Mouse (Mus musculus) hindbrain, embryonic 10.5 days (tissue): ENCODE measurements around the gene Rhbdf2. TPM values are rescaled to one million over a fixed set of nuclear protein-coding genes. Genes with fewer than 3 reads are reported as not detected.
"Not testable (repeated sequence)": the region's sequence is repeated elsewhere in the genome, so short reads cannot be mapped to it uniquely, and the experiment has no call there.

Experiments
- DNase-seq: peaks from one replicate; pipeline ENCODE4 v3.0.0-alpha.2; 2017; ENCODE audit warnings: low spot score
- H3K27ac ChIP-seq: fragments of 300-500 bp; sonication (generic); 2 replicates; pipeline ENCODE4 v1.5.1; 2016; ENCODE audit warnings: mild to moderate bottlenecking, moderate library complexity
- H3K27me3 ChIP-seq: fragments of 300-500 bp; sonication (generic); 2 replicates; pipeline ENCODE4 v1.6.1; 2016; ENCODE audit warnings: mild to moderate bottlenecking; ENCODE audit not compliant: poor library complexity, insufficient read depth, severe bottlenecking
- H3K36me3 ChIP-seq: fragments of 300-500 bp; sonication (generic); 2 replicates; pipeline ENCODE4 v1.6.1; 2016; ENCODE audit warnings: mild to moderate bottlenecking, moderate library complexity
- H3K4me1 ChIP-seq: fragments of 300-500 bp; sonication (generic); replicated peaks from 2 replicates; pipeline ENCODE4 v1.6.1; 2016; ENCODE audit warnings: mild to moderate bottlenecking
- H3K4me3 ChIP-seq: fragments of 300-500 bp; sonication (generic); 2 replicates; pipeline ENCODE4 v1.5.1; 2016; ENCODE audit warnings: mild to moderate bottlenecking, moderate library complexity
- H3K9me3 ChIP-seq: fragments of 300-500 bp; sonication (generic); 2 replicates; pipeline ENCODE4 v1.6.1; 2016; ENCODE audit warnings: mild to moderate bottlenecking, moderate library complexity
- WGBS: fragments of 180-500 bp; shearing (Covaris S2); methylation state at CpG from one replicate; pipeline ENCODE4 v1.1.7; 2016; 5-methylcytosine and 5-hydroxymethylcytosine counted together
- polyA plus RNA-seq: library from polyadenylated mRNA; unstranded; fragments of >200 nt; fragmentation: Nextera tagmentation; extraction: Ambion mirVana; gene quantifications from 2 replicates; pipeline ENCODE4 v1.2.1, GENCODE M21; 2016

Rhbdf2 gene
- polyA plus RNA-seq, 1 experiment from 2014 or later: 3.8 TPM

DNA sequence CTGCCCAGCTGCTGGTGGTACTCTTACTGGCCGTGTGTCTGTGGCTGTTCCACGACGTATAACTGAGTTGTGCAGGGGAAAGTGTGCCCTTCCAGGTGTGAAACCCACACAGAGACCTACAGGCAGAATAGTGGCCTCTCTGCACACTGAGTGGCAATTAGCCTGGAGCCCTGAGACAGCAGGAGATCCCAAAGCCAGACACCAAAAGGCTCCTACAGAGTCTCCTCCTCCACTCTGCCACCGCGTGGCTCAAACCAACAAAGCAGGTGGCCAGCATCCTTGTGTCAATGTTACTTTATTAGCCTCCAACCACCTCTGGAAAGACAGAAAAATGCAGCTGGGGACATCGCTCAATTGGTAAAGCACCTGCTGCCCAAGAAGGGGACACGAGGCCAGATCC is 42.0 kb upstream of the Rhbdf2 start:
- Histone ChIP-seq H3K27ac (peak overlapping the region; percentile 19), H3K36me3 (peaks cover 11% of the 10 kb centered on the region), H3K27me3 (peaks cover 23% of the 10 kb centered on the region), H3K4me3 (no peak overlapping the region), H3K9me3 (no peaks in the 10 kb centered on the region), H3K4me1 (peaks cover 71% of the 10 kb centered on the region)
- DNase-seq: no peak
- WGBS: 42% methylated on average over 7 of the region's 7 CpGs

GRCm38 (mm10) chr11:116668381-116668825 is 41.6 kb upstream of the Rhbdf2 start:
- Histone ChIP-seq H3K27me3 (peaks cover 26% of the 10 kb centered on the region), H3K36me3 (peaks cover 6% of the 10 kb centered on the region), H3K4me3 (no peak overlapping the region), H3K27ac (peak overlapping the region; percentile 19), H3K9me3 (no peaks in the 10 kb centered on the region), H3K4me1 (peaks cover 71% of the 10 kb centered on the region)
- WGBS: 87% methylated on average over 10 of the region's 10 CpGs
- DNase-seq: no peak

GRCm38 (mm10) chr11:116667930-116668329 is 41.1 kb upstream of the Rhbdf2 start:
- Histone ChIP-seq H3K27ac (no peak overlapping the region), H3K4me1 (peaks cover 71% of the 10 kb centered on the region)
- 91% methylated on average over 8 of the region's 8 CpGs for WGBS

DNA sequence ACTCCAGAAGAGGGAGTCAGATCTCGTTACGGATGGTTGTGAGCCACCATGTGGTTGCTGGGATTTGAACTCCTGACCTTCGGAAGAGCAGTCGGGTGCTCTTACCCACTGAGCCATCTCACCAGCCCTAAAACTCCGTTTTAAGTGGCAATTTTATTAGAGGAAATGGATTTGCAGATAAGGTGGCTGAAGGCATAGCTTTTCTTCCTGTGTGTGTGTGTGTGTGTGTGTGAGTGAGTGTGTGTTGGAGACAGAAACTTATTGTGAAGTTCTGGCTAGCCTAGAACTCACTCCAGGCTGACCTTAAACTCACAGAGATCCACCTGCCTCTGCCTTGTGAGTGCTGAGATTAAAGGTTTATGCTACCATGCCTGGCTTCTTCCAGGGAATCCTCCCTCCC is 40.2 kb upstream of the Rhbdf2 start:
- 84% methylated on average over 5 of the region's 5 CpGs for WGBS
- not testable (repeated sequence) for H3K9me3 ChIP-seq, H3K27ac ChIP-seq, H3K4me3 ChIP-seq, H3K36me3 ChIP-seq, DNase-seq
- Histone ChIP-seq H3K4me1 (peaks cover 71% of the 10 kb centered on the region), H3K27me3 (peaks cover 40% of the 10 kb centered on the region)

More at GRCm38 (mm10) chr11:116667930-116668329, 41.1 kb upstream of the Rhbdf2 start:
- Histone ChIP-seq H3K4me3 (no peak overlapping the region), H3K9me3 (no peaks in the 10 kb centered on the region), H3K27me3 (peaks cover 30% of the 10 kb centered on the region), H3K36me3 (peaks cover 2% of the 10 kb centered on the region)
- DNase-seq: no peak

DNA sequence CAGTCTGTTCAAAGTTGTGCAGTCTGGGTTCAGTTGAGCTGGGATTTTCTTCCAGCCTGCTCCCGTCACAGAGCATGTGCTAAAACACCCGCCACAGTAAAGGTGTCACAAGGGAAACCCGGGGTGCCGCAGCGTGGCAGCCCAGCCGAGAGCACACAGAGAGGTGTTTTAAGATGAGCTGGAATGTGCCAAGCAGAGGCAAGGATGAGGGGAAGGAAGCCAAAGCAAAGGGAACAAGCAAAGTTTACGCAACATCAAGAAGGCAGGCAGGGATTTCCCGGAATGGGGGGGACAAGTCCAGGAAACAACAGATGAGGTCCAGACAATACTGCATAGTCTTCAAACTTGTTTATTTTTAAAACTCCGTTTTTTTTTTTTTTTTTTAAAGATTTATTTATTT is 39.7 kb upstream of the Rhbdf2 start:
- H3K4me3 ChIP-seq: no peak overlapping the region
- peaks cover 75% of the 10 kb centered on the region for H3K4me1 ChIP-seq
- no peaks in the 10 kb centered on the region for H3K36me3 ChIP-seq
- WGBS: 79% methylated on average over 9 of the region's 9 CpGs
- H3K9me3 ChIP-seq: no peaks in the 10 kb centered on the region
- no peak for DNase-seq
- peaks cover 44% of the 10 kb centered on the region for H3K27me3 ChIP-seq
- no peak overlapping the region for H3K27ac ChIP-seq

DNA sequence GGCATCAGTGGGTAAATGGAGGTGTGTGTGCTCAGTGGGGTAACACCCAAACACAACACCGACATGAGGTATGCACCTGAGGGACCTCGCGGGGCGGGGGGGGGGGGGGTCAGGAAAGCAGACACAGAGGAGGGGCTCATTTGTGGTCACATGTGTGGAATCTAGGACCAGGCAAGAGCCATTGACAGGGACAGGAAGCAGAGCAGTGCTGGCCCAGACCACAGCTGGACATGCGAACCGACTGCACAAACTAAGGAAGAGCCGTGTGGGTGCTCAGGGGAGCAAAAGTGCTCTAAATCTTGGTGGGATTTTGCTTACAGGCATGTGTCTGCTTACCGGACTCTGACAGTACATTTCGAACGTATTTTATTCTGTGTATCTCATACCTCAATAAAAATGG is 38.5 kb upstream of the Rhbdf2 start:
- 80% methylated on average over 10 of the region's 10 CpGs for WGBS
- peaks cover 55% of the 10 kb centered on the region for H3K27me3 ChIP-seq
- no peaks in the 10 kb centered on the region for H3K9me3 ChIP-seq
- 0 out of 2 replicates have a peak overlapping the region, but pooled peaks have one; percentile 5 for H3K27ac ChIP-seq
- H3K36me3 ChIP-seq: no peaks in the 10 kb centered on the region
- no peak overlapping the region for H3K4me3 ChIP-seq
- no peak for DNase-seq
- H3K4me1 ChIP-seq: peaks cover 77% of the 10 kb centered on the region

GRCm38 (mm10) chr11:116661948-116662377 is 35.1 kb upstream of the Rhbdf2 start:
- Histone ChIP-seq H3K4me1 (peaks cover 76% of the 10 kb centered on the region), H3K27me3 (peaks cover 54% of the 10 kb centered on the region)

GRCm38 (mm10) chr11:116661291-116661947 is 34.6 kb upstream of the Rhbdf2 start:
- Histone ChIP-seq H3K9me3 (no peaks in the 10 kb centered on the region), H3K36me3 (no peaks in the 10 kb centered on the region), H3K27ac (peak overlapping the region; percentile 79), H3K4me3 (peak overlapping the region; percentile 22), H3K27me3 (peaks cover 60% of the 10 kb centered on the region), H3K4me1 (peaks cover 81% of the 10 kb centered on the region)
- peak; percentile 43 for DNase-seq
- WGBS: 20% methylated on average over 13 of the region's 13 CpGs

More at GRCm38 (mm10) chr11:116661948-116662377, 35.1 kb upstream of the Rhbdf2 start:
- Histone ChIP-seq H3K36me3 (no peaks in the 10 kb centered on the region), H3K9me3 (no peaks in the 10 kb centered on the region), H3K27ac (peak overlapping the region; percentile 79), H3K4me3 (peak overlapping the region; percentile 22; the same call in 1 of the 2 replicates)
- WGBS: 63% methylated on average over 8 of the region's 8 CpGs
- DNase-seq: no peak

- peaks cover 75% of the 10 kb centered on the region for H3K4me1 ChIP-seq
- DNase-seq: no peak
- WGBS: 83% methylated on average over 9 of the region's 9 CpGs
- peaks cover 70% of the 10 kb centered on the region for H3K27me3 ChIP-seq
- H3K4me3 ChIP-seq: no peak overlapping the region
- H3K27ac ChIP-seq: peak overlapping the region; percentile 41; the same call in 1 of the 2 replicates
- H3K36me3 ChIP-seq: no peaks in the 10 kb centered on the region
- no peaks in the 10 kb centered on the region for H3K9me3 ChIP-seq
Observed at GRCm38 (mm10) chr11:116660181-116660580, 33.4 kb upstream of the Rhbdf2 start.

DNA sequence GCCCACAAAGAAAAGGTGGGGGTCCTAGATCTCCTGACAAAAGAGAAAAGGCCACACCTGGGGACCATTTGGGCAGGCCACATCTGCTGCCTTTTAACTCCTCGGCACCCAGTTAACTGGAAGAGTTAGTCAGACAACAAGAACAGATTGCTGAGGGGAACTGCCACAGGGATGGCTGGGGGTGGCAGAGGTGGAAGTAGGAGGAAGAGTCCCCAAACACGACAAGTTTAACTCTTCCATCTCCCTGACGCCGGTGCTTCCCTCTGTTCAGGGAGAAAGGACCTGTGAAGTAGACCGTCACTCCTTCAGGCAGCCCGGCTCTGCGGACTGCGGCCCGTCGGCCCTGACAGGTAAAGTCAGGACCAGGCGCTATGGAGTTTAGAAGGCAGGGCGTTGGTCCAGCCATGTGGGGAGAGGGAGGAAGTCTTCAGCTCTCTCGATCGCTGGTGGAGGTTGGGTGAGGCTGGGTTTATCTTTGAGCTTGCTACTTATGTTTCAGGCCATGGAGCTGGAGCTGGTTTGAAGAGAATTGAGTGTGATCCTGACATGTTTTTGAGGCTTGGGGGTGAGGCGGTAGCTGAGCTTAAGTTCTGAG is 32.3 kb upstream of the Rhbdf2 start:
- 77% methylated on average over 15 of the region's 15 CpGs for WGBS
- Histone ChIP-seq H3K4me1 (peaks cover 73% of the 10 kb centered on the region), H3K27me3 (peaks cover 75% of the 10 kb centered on the region), H3K36me3 (no peaks in the 10 kb centered on the region), H3K27ac (peak overlapping the region; percentile 41), H3K9me3 (no peaks in the 10 kb centered on the region), H3K4me3 (no peak overlapping the region)
- DNase-seq: no peak

DNA sequence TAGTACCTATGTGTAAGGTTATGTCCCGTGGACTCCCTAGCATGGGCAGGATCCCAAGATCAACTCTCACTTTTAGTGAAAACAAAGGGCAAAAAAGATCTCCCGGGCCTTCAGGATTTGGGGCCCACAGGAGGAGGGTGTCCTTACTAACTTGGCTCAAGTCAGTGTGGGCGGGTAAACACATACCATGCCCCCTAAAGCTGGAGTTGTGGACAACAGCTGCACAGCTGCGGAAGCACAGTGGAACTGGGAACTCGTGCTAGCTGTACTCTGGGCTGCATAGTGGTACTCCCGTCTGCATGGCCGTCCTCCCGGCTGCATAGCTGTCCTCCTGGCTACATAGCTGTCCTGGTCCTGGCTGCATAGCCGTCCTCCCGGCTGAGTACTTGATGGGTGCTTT is 31.4 kb upstream of the Rhbdf2 start:
- no peak for DNase-seq
- H3K27ac ChIP-seq: peak overlapping the region; percentile 92
- H3K4me3 ChIP-seq: peak overlapping the region; percentile 48; the same call in 1 of the 2 replicates
- 65% methylated on average over 10 of the region's 10 CpGs for WGBS
- H3K4me1 ChIP-seq: peaks cover 73% of the 10 kb centered on the region
- H3K9me3 ChIP-seq: no peaks in the 10 kb centered on the region
- H3K27me3 ChIP-seq: peaks cover 77% of the 10 kb centered on the region
- H3K36me3 ChIP-seq: no peaks in the 10 kb centered on the region

DNA sequence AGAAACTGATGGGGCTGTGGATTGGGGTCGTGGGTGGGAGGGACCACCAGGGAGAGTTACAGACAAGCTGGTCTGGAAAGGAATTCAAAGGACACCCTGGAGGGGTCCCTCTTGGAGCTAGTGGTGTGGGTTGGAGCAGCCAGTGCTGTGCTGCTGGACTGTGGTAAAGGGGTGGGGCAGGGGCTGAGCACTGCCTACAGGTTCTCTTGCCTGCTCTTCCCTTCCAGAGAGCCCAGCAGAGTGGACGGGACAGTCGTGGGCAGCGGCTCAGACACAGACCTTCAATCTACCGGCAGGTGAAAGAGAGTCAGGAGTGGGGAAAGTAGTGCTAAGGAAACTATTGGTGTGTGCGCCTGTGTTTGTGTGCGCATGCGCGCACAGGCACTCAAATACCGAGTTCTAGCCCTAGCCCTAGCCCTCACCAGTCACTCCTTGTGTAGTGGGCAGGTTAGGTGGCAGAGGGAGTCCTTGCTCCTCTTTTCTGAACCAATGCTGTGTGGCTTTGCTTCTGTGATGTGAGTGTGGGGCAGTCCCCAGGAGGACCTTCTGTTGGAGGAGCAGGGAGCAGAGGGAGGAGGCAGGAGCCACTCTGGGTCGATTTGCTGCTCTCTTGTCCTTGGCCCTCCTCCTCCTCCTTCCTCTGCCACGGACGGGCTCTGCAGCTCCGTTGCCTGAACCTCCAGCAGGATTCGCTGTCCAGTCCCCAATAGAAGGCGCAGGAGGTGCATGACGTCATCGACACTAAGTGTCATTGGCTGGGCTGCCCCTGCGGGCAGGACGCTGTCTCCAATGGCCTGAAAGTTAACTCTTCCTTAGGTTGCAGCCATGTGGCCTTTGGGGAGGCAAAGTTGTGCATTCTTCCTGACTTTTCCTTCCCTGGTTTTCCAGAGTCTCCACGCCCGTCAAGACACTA is 30.7 kb upstream of the Rhbdf2 start:
- Histone ChIP-seq H3K4me3 (peak overlapping the region; percentile 48), H3K9me3 (no peaks in the 10 kb centered on the region), H3K27ac (peak overlapping the region; percentile 92), H3K4me1 (peaks cover 73% of the 10 kb centered on the region), H3K36me3 (no peaks in the 10 kb centered on the region), H3K27me3 (peaks cover 77% of the 10 kb centered on the region)
- WGBS: 11% methylated on average over 22 of the region's 22 CpGs
- DNase-seq: peak; percentile 96
